Comparison of ENCODE assay signal across 16 mouse cellular contexts in genomic region chr10:99584855-99585254, GRCm38 (mm10).
"Had no signal": no experiment of that assay in that cellular context is flagged by ENCODE, and none has a peak within 500 bp of the region (broad histone marks: within the 10 kb centered on the region; RNA-seq: fewer than 3 reads in every experiment).

No protein-coding gene starts in this region.

- H3K9ac ChIP-seq: liver, embryonic 13.5 days; midbrain, embryonic 12.5 days; midbrain, embryonic 15.5 days had no signal

- H3K4me1 ChIP-seq: liver, embryonic 13.5 days; midbrain, embryonic 12.5 days; midbrain, embryonic 15.5 days had no signal

- H3K4me2 ChIP-seq: liver, embryonic 13.5 days; midbrain, embryonic 12.5 days; midbrain, embryonic 15.5 days had no signal

- H3K36me3 ChIP-seq: liver, embryonic 13.5 days; midbrain, embryonic 12.5 days; midbrain, embryonic 15.5 days had no signal

- H3K27ac ChIP-seq: kidney, postnatal 0 days; left cerebral cortex, adult 2 months; liver, embryonic 13.5 days; midbrain, embryonic 12.5 days; midbrain, embryonic 15.5 days; stomach, postnatal 0 days had no signal

- H3K27me3 ChIP-seq: liver, embryonic 13.5 days; midbrain, embryonic 12.5 days; midbrain, embryonic 15.5 days had no signal

- ATAC-seq: midbrain, embryonic 15.5 days had no signal

- DNase-seq: kidney, adult 2 months; kidney, postnatal 25 days; layer of hippocampus, postnatal 36 days; liver, embryonic 13.5 days; lung, adult 2 months; right cerebral cortex, adult 18-20 months; right cerebral cortex, postnatal 14 days; right cerebral cortex, postnatal 4 days; thymus, adult 2 months; thymus, postnatal 25 days had no signal

- H3K4me3 ChIP-seq: left cerebral cortex, adult 2 months; liver, embryonic 13.5 days; midbrain, embryonic 12.5 days; midbrain, embryonic 15.5 days; myocyte had no signal

- H3K9me3 ChIP-seq: liver, embryonic 13.5 days; midbrain, embryonic 12.5 days; midbrain, embryonic 15.5 days had no signal
